Mouse (Mus musculus) liver (tissue): ENCODE data around the gene Xylt1.

Experiments
- DNase-seq: peaks from one replicate; pipeline ENCODE4 v3.0.0-alpha.2; 2020; ENCODE audit warnings: mixed read lengths

Gene Xylt1

GRCm38 (mm10) chr7:117395511-117395910 is 14.7 kb downstream of the Xylt1 start:
- no peak for DNase-seq

DNA sequence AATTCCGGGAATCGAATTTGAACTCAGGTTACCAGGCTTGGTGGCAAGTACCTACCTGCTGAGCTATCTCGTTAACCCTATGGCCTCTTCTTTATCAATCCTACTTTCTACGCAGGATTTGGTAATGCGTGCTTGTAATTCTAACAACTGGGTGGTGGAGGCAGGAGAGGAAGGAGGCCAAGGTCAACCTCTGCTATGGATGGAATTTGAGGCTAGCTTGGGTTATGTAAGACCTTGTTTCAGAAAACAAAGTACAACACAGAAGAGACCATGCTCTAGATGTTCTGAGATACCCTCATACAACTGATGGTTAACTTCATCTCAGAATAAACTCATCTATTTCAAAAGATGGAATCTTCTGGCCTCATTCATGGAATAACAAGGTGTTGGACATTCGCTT is 17.1 kb downstream of the Xylt1 start:
- no peak for DNase-seq

DNA sequence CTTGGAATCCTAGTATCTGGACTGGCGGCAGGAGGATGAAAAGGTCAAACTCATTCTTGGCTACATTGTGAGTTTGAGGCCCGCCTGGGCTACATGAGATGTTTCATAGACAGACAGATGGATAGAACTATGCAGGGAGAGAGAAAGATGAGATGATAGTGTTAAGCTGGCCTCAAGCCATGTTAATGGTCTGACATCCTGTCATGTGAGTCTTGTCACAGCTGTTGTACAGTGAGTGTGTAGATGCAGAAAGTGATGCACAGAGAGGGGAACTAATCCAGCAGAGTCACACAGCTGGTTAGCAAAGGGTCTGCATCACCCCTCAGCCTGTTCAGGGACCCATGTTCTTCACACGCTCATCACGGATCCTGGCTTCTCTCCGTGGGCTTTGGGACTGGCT is 19.2 kb downstream of the Xylt1 start:
- no peak for DNase-seq

DNA sequence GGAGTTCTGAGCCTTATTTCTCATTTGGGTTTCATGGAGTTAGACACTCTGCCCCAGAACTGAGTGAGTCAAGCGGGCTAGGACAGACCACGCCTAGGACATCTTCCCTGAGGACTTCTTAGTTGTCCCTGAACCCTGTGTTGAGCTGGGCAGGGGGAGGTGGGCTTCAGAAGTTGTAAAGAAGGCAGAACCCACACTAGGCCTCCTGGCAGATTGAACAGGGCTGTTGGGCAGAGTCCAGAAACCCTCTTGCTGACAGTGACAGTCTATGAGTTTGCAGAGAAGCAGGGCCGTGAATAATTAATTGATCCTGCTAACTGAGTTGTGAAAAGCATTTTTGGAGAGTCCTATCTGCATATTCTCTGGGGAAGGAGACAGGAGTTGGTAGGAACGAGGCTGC is 20.8 kb downstream of the Xylt1 start:
- DNase-seq = no peak

DNA sequence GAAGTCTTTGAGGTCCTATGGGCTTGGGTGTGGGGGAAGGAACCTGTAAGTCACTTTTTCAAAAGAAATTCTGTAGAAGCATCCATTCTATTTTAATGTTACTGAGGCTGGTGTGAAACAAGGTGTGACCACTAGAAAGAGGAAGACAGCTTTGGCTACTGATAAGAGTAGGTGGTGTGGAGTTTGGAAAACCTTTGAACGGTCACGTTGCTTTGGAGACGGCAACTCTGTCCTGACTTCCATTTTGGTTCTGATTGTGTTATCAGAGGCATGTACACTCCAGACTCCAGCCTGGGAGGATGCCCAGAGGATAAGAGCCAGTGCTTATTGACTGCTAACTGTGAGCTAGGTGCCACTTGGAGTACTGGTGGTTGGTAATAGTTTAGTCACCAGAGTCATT is 25.6 kb downstream of the Xylt1 start:
- peak; percentile 15 for DNase-seq

- DNase-seq = no peak
Measured at GRCm38 (mm10) chr7:117409268-117409988, 28.6 kb downstream of the Xylt1 start.

- no peak for DNase-seq
Measured at GRCm38 (mm10) chr7:117411874-117412273, 31.1 kb downstream of the Xylt1 start.

GRCm38 (mm10) chr7:117412405-117412804 is 31.6 kb downstream of the Xylt1 start:
- DNase-seq = no peak

GRCm38 (mm10) chr7:117414341-117415008 is 33.7 kb downstream of the Xylt1 start:
- no peak for DNase-seq

DNA sequence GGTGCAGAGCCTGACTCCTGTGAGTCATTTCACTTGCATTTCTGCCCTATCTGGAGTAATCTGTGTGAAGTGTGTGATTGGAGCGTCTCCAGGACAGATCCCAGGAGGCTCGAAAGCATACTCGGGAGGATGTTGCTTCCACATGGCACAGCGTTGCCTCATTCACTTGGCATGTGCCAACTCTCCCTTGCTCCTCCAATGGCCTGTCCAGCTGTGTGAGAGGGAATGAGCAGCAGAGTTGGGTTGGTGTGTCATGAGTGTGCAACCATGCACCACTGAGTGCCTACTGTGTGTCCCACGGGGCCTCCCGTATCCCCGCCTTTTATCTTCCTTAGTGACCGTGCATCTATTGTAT is 34.2 kb downstream of the Xylt1 start:
- no peak for DNase-seq

- no peak for DNase-seq
Measured at GRCm38 (mm10) chr7:117419041-117419440, 38.3 kb downstream of the Xylt1 start.

- DNase-seq = no peak
Measured at GRCm38 (mm10) chr7:117419846-117420245, 39.1 kb downstream of the Xylt1 start.

GRCm38 (mm10) chr7:117420301-117420700 is 39.5 kb downstream of the Xylt1 start:
- no peak for DNase-seq

DNA sequence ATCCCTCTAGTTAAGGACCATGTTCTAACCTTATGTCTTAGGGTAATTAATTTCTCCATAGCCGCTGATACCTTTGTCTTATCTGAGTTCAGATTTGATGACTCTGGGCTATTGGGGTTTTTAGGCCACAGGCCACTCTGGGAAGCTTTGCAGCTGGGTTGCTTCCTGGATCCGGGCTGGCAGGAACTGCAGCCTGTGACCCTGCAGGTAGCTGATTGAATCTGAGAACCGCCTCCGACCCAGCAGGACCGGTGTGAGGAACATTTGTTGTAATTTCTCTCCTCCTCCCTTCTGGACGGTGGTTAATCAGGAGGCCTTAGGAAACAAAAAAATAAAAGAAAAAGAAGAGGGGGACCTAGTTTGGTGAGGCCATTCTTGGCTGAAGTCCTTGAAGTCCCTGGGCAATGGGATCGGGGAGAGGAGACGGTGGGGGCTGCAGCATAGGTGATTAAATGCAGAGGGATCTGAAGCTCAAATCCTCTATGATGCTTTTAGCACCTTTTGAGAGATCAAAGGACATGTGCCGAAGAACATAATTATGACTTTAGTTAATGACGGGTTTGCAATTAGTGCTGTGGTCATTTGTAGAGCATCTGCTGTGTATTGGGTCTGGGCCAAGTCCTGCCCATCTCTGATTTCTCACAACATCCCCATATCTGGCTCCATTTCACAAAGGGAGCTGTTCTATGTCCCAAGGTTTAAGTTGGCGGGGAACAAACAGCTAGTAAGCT is 40.2 kb downstream of the Xylt1 start:
- no peak for DNase-seq

GRCm38 (mm10) chr7:117424841-117425240 is 44.1 kb downstream of the Xylt1 start:
- no peak for DNase-seq

GRCm38 (mm10) chr7:117426366-117426765 is 45.6 kb downstream of the Xylt1 start:
- DNase-seq = no peak

DNA sequence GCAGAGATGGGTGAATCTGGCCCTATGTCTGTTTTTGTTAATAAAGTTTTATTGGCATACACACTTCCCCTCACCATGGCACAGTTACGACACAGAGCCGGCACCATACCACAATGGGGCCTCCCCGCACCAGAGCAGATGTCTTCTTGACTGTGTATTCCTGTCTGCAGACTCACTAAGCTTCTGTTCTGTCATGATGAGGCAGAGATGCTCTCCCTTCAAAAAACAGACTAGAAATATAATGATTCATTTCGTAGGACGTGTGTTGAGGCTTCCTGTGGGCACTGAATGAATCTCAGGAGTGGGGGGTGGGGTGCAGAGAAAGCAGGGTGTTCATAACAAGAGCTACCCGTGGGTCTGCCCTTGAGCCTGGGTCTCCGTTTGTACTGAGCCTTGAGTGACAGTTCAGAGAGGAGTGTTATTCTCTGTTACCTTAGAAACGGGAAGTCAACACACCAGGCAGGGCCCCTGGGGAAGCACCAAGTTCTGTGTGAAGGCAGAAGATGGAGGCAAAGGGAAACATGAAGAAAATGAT is 48.0 kb downstream of the Xylt1 start:
- DNase-seq = no peak

GRCm38 (mm10) chr7:117429483-117429882 is 48.7 kb downstream of the Xylt1 start:
- no peak for DNase-seq

GRCm38 (mm10) chr7:117429895-117430294 is 49.1 kb downstream of the Xylt1 start:
- no peak for DNase-seq

GRCm38 (mm10) chr7:117430361-117430935 is 49.7 kb downstream of the Xylt1 start:
- DNase-seq = no peak

DNA sequence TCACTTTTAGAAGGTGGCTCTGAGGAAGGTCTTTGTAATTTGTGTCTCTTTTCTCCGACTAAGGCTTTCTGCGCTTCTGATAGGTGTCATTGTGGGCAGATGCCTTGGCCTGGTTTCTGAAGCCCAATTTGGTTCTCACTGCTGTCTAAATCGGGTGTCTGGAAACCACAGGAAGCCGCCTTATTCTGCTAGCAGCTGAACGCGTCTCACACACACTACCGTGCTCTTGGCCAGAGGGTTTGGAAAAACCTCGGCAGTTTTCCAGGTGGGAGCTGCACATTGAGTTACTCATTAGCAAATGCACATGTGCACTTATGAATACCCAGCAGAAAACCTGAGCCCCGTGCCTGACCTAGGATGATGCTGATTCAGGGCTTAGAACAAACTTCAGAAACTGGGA is 52.9 kb downstream of the Xylt1 start:
- DNase-seq = no peak

GRCm38 (mm10) chr7:117435091-117435490 is 54.3 kb downstream of the Xylt1 start:
- no peak for DNase-seq

- no peak for DNase-seq
Measured at GRCm38 (mm10) chr7:117435730-117436441, 55.1 kb downstream of the Xylt1 start.
